Mouse (Mus musculus): Measurements from ENCODE around the gene Psmb8.

Psmb8 gene

DNA sequence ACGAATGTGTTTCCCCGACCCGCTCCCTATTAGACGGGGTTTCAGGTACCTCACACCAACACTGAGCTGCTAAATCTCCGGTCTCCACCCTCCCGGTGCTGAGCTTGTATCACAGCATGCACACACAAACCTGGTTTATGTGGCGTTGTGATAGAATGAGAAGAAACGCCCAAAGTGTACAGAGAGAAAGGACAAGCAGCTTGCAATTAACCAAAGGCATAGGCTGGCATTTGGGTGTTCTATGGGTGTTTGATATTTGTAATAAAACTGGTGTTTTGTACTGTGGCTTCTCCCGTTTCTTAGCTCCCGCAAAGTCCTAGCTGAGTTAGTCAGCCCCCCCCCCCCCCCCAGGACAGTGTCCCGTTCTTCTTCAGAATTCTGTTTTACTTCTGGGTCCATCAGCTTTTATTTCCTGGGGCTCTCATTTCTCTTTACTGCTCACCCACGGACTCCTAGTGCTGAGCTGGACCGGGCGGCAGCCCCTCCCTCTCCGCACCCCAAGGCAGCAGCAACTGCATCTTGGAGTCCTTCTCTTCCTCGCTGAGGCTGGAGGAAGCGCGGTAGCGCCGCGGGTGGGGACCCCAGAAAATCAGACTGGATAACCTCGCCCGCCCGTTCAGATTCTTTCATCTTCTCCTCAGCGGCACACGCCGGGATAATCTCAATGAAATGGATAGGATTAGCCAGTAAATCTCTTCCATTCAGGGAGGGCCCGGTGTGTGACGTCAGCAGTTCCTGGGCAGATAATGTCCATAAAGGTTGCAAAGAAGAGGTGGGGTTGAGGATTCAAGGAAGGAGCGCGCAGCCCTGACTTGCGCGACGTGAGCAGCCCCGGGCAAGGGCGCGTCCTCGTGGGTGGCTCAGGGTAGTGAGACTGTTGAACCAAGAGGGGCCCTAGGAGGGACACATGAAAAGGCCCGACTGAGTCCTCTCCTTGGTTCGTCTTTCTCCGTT is at the start of gene Psmb8:
Gene Psmb8 (plus strand): TSS at position 781 of the 954 bp plus-strand sequence.
- DNase-seq, result peak; percentile 94 to 96

- peak; percentile 63 to 67 for DNase-seq
Observed at GRCm38 (mm10) chr17:34152923-34153322, 44.6 kb upstream of the Psmb8 start, which contains the start of gene H2-DMb1. TSS of gene H2-DMb1 (plus strand) at chr17:34153072.

- peak; percentile 19 to 60 for DNase-seq
Observed at GRCm38 (mm10) chr17:34155534-34155933, 42.0 kb upstream of the Psmb8 start.

- peak; percentile 42 to 56 for DNase-seq
Observed at GRCm38 (mm10) chr17:34164202-34164895, 33.2 kb upstream of the Psmb8 start.

DNA sequence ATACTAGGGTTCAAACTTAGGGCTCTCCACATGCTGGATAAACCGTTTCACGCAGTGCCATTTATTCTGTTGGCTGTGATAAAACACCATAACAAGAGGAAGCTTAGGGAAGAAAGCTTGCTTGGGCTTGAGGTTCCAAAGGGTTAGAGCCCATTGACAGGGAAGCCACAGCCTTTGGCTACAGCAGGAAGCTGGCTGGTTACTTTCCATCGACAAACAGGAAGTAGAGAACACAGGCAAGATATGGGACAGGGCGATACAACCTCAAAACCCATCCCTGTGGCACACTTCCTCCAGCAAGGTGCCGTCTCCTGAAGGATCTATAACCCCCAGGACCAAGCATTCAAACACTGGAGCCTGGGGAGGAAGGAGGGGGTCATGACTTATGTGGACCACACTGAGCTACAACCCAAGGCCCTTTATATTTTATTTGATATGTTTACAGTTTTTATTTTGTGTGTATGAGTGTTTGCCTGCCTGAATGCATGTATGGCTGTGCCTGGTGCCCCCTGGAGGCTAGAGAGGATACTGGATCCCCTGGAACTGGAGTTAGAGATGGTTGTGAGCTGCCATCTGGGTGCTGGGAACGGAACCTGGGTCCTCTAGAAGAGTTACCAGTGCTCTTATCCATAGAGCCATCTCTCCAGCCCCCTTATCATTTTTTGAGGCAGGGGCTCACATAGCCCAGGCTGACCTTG is 32.3 kb upstream of the Psmb8 start:
- DNase-seq, result peak in 1 of 2 experiments; percentile 25

DNA sequence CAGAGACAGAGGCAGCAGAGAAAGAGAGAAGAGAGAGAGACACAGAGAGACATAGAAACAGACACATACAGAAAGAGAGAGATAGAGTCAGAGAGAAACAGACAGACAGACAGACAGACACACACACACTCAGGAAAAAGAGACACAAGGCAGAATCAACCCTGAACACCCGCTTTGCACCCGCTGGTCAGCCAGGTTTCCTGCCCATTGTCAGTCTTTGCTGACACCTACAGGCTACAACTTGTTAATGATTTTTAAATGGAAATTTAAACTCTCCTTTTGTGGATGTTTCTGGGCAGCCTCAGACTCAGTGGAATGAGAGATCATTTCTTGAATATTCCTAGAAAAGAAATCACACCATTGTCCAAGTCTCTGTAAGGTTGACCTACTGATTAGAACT is 28.2 kb upstream of the Psmb8 start:
- peak; percentile 48 to 55 for DNase-seq

- no peak for DNase-seq
Observed at GRCm38 (mm10) chr17:34170487-34170876, 27.0 kb upstream of the Psmb8 start.

DNA sequence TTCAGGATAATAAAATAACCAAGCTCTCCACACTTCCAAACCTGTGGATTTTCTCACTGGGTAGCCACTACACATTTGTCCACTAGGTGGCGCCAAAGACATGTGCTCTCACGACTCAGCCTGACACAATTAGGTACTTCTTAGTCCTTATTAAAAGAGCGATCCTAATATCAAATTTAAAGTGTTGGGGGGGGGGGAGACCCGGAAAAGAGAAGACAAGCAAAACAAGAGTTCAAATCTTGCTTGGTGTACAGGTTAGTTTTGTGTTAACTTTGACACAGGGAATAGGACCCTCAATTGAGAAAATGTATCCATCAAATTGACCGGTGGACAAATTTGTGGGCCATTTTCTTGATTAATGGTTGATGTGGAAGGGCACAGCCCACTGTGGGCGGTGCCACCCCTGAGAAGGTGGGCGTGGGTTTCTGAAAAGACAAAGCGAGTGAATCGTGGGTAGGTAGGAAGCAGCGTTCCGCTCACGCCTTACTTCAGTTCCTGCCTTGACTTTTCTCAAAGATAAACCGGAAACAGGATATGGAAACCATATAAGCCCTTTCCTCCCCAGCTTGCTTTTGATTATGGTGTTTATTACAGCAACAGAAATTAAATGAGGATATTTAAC is 26.5 kb upstream of the Psmb8 start:
- DNase-seq, result peak; percentile 78 to 93

DNA sequence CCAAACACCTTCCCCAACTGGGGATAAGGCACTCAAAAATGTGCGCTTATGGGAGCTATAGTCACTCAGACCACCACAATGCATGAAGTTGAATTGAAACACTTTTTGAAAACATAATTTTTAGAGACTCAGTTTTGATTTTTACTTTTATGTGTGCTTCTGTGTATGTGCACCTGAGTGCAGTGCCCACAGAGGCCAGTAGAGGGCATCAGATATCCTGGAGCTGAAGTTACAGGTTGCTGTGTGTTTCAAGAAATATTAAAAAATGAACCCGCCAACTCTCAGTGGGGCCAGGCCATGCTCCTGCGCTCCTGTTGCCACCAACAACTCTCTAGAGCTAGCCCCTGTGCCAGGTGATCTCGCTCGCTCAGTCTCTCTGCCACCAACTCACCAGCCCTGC is 25.0 kb upstream of the Psmb8 start:
- DNase-seq, result no peak

- no peak for DNase-seq
Observed at GRCm38 (mm10) chr17:34174075-34174474, 23.4 kb upstream of the Psmb8 start.

DNA sequence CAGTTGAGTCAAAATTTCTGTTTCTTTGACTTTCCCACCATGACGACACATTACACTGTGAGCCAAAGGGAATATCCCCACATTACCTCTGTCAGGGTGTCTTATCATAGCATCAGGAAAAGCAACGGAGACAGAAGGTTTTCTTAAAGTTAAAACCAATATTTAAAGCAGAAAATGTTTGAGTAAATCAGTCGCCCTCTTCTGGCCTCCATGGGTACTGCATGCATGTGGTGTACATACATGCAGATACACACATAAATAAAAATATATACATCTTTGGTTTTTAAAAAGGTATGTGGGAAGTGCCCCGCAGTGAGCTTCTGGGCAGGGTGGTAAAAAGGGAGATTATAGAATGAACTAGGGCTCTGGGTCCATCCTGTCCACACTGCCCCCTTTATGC is 20.3 kb upstream of the Psmb8 start:
- DNase-seq, result no peak

DNA sequence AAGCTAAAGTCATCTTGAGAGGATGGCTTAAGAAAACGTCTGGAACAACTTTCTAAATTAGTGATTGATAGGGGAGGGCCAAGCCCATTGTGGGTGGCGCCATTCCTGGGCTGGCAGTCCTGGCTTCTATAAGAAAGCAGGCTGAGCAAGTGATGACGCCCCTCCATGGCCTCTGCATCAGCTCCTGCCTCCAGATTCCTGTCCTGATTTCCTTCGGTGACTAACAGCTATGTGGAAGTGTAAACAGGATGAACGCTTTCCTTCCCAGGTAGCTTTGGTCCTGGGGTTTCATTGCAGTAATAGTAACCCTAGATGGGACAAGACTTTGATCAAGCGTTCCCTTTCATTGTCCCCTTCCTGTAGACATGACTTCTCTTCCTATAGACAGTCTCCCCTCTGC is 18.5 kb upstream of the Psmb8 start:
- no peak for DNase-seq

DNA sequence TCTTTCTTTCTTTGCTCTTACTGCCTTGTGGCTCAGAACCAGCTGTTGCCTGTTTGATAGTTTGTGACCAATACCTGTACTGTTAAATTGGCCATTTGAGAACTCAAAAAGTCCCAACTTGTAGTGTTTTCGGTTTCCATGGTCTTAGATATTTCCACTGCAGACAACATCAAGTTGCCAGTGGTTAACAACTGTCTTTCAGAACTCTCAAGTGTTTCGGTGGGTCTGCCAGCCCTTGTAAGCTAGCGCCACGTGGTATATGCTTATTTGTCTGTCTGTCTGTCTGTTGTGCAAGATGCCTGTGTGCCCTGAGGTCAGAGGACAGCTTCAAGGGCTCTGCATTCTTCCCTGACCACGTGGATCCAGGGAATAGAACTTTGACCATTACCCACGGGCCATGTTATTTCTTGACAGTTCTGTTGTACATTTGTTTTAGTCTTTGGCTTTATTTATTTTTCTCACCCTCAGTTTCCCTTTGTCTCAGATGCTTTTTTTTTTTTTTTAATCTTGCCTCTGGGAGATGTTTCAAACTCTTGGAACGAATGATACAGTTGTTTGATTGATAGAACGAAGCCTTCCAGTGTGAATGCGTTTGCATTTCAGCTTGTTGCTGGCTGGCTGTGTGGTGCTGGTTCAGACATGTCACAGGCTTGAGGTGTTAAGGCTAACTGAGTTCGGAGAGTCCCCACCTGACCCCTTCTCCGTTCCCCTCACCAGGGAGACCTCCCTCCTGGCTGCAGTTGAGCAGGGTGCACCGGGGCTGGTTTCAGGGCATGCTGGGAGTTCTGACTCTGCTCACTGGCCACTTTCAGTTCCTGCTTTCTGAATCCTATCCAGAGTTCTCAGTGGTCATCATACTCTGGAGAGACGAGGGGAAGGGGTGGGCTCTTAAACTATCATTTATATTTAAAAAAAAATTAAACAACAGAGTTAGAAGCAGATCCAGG is 17.3 kb upstream of the Psmb8 start:
- DNase-seq, result no peak

GRCm38 (mm10) chr17:34183564-34184219 is 13.8 kb upstream of the Psmb8 start:
- DNase-seq, result no peak

DNA sequence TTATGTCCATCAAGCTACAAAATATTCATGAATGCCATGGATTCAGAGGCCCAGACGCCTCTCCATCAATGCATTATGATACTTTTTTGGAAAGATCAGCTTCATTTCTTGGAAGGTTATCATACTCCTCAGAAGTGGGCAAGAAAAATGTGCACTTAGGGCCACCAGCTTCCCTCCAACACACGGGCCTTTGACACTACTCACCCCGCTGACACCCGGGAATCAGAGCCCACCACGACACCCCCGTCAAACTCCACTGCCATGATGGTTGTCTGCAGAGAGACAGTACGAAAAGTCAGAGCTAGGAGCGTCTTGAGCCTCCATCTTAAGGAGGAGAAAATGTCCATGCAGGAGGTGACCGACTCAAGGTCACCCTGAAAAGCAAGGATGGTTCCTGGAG is 12.0 kb upstream of the Psmb8 start:
- no peak for DNase-seq

- DNase-seq, result peak in 1 of 2 experiments; percentile 23
Observed at GRCm38 (mm10) chr17:34186885-34187260, 10.6 kb upstream of the Psmb8 start.

GRCm38 (mm10) chr17:34187261-34187916 is 10.1 kb upstream of the Psmb8 start, which contains the start of the genes Tap1 and Psmb9:
TSS of gene Tap1 (plus strand) at chr17:34187553.
TSS of gene Psmb9 (minus strand) at chr17:34187764.
- peak; percentile 98 to 100 for DNase-seq

DNA sequence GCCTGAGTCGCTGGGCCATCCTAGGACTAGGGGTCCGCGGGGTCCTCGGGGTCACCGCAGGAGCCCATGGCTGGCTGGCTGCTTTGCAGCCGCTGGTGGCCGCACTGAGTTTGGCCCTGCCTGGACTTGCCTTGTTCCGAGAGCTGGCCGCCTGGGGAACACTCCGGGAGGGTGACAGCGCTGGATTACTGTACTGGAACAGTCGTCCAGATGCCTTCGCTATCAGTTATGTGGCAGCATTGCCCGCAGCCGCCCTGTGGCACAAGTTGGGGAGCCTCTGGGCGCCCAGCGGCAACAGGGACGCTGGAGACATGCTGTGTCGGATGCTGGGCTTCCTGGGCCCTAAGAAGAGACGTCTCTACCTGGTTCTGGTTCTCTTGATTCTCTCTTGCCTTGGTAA is 9.5 kb upstream of the Psmb8 start:
- DNase-seq, result no peak

- no peak for DNase-seq
Observed at GRCm38 (mm10) chr17:34188986-34189385, 8.5 kb upstream of the Psmb8 start.

- no peak for DNase-seq
Observed at GRCm38 (mm10) chr17:34192852-34193251, 4.7 kb upstream of the Psmb8 start.
